1 mouse cellular context compared by ENCODE assay signal in the genomic region with DNA sequence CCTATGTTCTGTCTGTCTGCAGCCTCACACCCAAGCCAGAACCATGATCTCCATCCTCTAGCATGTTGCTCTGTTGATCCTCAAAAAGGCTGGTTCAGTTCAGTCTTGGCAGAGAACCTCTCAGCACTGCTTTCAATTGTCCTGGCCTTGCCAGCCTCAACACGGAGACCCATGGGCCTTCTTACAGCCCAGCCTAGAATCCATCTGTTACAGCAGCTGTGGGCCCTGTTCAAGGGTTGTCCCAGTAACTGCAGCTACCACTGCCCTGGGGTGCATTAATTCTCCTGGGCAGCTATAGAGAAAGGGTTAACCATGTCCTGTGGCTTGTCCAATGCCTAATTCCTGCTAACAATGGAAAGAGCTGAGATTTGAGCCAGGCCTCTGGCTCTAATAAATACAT.
TF ChIP-seq lines count a peak whose summit lies in the region.

No protein-coding gene starts in this region.

TF ChIP-seq in myocyte, 11 proteins besides CTCF, POLR2A, EP300 and RAD21 (continued from another document):
- peak in 2 of 3 experiments; percentile 17 to 51 for TF ChIP-seq MYOG (IDR thresholded peaks at IDR 0.05; ENCODE audit: control insufficient read depth in 1 of 3, insufficient read depth in 1 of 3, insufficient read length in 2 of 3, low read depth in 2 of 3)
- no peak for TF ChIP-seq TCF12 (IDR thresholded peaks at IDR 0.05; ENCODE audit: insufficient read depth, poor library complexity, severe bottlenecking)
